Mouse (Mus musculus): ENCODE data around the gene 2310009B15Rik.

Gene 2310009B15Rik

DNA sequence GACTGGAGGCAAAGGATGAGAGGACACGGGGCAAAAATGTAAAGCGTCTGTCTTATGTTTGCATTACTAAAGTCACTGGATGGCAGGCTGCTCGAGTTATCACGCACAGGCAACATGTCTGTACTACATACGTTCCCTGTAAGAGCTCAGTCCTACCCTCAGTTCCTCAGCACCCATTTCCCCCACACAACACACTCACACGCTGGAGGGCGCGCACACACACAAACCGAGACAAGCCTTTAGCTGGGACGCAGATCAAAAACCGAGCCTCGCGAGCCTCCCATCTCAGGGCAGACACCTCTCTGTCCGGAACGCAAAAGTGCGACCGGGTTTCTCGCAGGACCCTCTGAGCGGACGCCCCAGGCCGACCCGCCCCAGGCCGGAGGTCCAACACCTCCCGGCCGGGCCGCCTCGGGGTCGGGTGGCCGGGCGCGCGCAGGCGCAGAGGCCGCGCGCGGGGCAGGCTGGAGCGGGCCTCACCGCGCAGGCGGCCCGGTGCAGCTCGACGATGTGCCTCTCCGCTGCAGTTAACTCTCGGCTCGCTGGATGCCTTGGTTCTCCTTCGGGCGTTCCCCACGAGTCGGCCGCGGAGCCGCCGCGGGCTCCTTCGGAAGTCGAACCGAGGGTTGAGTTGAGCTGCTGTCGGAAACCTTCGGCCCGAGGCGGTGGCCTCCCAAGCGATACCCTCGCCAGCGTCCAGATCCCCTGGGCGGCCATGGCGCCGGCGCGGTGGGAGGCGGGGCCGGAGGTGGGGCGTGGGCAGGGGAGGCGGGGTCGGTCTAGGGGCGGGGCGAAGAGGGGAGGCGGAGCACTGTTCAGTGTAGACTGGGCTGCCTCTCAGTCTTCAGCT, at the start of gene 2310009B15Rik:
Gene 2310009B15Rik (minus strand): TSS at position 752 of the 850 bp plus-strand sequence.
- peak; percentile 65 to 68 for DNase-seq (ENCODE audit: low spot score in 2 of 2)

DNA sequence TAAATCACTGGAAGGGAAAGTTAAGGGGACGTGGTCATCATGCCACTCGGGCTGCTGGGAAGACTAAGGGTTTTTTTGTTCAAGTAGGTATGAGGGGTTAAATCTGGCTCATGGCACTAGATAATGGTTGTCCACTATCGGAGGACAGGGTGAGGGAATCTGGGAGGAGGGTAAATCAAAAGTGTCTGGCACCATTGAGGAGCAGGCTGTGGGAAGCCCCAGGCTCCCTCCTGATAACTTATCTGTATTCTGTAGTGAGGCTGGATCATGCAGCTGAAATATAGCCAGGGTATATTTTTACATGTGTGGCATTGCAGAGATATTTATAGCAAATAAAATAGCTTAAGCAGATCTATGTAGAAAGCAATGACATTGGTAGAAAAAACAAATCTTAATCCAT, 49.6 kb upstream of the 2310009B15Rik start:
- no peak for DNase-seq (ENCODE audit: low spot score in 2 of 2)

DNA sequence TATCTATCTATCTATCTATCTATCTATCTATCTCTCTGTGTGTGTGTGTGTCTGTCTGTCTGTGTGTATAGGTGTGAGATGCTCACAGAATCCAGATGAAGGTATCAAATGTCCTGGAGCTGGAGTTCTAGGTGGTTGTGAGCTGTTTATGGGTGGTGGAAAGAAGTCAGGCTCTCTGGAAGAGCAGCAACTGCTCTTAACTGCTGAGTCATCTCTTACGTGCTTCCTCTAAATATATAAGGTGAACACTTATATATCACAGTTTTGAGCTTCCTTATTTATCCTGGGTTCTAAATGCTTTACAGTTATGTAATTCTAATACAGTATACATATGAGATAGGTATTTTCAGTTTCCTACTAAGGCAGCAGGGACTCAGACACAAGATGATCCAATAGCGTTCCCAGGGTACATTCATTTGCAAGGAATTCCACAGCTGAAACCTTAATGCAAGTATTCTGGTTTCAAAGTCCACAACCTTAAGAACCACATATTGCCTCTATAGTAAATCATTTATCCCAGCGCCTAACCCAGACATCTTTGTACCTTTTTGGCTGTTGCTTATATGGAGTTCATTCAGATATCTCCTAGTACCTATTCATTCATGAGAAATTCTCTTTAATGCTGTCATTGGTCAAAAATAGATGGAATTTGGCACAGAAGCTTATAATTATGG, 48.6 kb upstream of the 2310009B15Rik start:
- no peak for DNase-seq (ENCODE audit: low spot score in 2 of 2)

DNA sequence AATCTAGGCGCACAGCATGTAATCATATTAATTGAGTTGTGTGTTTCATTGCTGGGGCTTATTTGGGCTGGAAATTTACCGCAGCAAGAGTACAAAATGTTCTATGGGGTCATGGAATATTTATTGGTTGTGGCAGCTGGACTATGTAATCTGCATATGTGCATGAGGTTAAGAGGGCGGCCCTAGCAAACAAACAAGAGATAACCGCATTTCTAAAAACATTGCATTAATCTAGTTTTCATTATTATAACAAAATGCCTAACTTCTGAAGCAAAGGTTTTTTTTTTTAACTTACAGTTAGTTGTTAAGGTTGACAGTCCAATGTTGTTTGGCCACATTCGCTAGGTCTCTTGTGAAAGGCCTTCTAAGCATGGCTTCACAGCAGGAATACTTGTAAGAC, 47.2 kb upstream of the 2310009B15Rik start:
- no peak for DNase-seq (ENCODE audit: low spot score in 2 of 2)

DNA sequence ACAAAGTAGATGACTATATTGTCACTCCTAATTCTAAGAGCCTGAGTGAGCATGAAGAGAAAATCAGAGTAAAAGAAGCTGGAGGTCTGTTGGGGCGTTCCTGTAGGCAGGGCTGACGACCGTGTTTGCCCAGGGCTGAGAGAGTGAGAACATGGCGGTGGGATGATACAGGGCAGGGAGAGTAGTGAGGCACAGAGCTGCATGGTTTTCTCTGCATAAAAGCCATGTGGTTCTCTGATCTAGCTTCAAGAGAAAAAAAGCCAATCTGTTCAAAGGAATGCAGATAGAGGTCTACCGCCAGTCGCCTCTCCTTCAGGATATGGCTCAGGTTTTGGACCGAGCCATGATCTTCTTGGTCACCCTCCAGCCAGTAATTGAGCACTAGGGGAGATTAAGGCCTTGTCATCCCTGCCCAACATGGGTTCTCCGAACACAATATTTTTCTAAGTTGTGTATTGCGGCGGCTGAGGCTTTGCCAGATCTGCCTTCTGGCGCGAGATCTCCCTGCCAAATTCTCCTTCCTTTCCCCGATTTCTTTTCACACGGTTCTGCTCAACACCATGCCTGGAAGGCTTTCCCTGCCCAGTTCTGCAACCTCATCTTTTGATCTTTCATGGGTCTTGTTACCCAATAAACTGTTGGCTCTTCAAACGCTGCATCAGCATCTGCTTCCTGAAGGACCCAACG, 44.9 kb upstream of the 2310009B15Rik start:
- no peak for DNase-seq (ENCODE audit: low spot score in 2 of 2)

DNA sequence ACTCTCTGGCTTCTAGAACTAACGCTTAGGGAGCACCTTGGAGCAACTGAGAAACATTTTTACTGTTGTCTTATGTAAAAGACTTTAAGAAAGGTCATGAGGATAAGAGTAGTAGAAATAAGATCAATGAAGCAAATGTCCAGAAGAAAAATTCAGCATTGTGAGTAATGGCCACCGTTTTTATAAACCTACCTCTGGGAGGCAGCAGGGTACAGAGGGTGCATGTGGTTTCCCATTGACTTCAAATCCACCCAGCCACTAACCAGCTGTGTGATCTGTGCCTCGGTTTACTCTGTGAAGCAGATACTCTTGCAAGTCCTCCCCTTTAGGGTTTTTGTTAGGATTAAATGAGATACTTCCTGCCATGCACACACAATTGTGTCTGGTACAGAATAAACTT, 39.4 kb upstream of the 2310009B15Rik start:
- DNase-seq (ENCODE audit: low spot score in 2 of 2): no peak

DNA sequence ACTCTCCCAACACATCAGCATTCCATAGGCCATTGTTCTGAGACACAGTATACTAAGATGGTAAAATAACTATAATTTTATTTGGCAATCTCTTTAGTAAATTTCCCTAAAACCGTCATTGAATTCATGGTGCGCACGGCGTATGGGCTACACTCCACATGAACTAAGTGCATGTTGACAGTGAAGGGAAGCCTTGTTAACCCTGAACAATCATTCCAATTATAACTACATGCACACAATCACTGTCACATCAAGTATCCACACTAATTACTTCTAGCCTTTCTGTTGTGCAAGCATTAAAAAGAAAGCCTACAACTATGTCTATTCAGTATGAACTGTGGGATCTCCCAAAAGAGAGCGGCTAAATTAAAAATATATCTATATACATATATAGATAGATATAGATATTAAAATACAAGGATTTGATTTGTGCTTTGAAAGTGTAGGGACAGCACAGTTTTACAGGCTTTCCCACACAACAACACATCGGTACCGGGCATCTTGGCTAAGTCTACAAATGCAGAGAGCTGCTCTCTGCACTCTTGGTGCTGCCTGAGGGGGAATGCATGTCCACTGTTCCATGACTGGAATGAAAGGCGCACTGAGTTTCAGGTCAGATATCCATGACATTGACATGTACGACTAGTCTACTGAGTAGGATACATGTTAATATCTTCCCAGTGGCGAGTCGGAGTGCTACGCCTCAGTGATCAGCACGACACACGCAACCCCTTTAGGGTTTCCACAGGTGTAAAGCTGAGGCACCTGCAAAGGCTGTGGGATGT, 21.0 kb upstream of the 2310009B15Rik start:
- DNase-seq (ENCODE audit: low spot score in 2 of 2): no peak

DNA sequence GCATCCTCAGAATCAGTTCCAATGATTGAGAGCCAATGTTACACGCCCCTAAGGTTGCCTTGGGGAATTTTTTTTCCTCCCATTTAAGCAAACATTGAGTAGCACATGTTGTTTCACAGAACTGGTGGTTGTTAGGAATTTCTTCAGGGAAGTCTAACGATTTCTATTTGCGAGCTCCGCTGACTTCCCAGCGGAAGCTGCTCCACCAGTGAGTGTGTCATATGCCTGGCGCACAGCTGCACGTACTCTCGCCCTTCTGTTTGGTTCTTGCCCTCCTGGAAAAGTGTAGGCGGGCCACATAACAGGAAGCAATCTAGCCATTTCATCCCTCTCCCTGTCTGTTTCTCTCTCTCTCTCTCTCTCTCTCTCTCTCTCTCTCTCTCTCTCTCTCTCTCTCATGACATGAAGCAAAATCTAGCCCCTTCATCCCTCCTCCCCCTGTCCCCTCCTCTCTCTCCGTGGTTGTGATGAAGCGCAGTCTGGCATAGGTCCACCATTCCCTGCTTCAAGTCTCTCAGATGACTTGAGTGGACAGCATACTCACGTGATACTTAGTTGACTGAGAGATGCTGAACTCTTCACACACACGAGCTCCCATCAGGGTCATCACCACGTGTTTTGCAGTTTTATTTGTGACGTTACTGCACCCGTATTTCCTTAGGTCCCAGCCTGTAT, 19.9 kb upstream of the 2310009B15Rik start:
- DNase-seq (ENCODE audit: low spot score in 2 of 2): no peak

DNA sequence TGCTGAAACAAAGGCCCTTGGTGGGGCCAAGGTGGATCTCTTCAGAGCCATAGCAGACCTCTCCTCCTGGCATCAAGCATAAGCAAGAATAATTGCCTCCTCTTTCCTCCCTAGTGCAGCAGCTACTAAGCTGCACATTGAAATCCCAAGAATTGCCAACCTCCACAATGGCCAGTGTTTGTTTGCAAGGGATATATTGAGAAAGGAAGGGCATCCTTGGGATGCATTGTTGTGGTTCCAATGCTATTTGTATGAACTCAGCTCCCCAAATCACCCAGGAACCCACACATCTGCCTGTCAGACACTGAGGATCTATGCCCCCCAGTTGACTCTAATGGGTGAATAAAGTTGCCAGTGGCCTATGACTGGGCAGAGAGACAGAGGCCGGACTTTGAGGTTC, 5.8 kb downstream of the 2310009B15Rik start:
- no peak for DNase-seq (ENCODE audit: low spot score in 2 of 2)

DNA sequence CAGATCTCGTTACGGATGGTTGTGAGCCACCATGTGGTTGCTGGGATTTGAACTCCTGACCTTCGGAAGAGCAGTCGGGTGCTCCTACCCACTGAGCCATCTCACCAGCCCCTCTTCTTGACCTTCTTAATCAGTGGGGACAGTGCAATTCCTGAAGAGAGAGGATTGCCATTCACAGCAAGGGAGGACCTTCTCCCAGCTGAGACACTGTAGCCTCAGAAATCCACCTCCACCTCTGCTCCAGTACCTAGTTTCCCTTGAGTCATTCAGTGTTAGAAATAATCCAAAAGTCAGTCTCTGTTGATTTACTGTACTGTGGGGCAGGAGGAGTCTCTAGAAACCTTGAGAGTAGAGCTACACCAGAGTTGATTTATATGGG, 6.5 kb downstream of the 2310009B15Rik start:
- DNase-seq (ENCODE audit: low spot score in 2 of 2): no peak

DNA sequence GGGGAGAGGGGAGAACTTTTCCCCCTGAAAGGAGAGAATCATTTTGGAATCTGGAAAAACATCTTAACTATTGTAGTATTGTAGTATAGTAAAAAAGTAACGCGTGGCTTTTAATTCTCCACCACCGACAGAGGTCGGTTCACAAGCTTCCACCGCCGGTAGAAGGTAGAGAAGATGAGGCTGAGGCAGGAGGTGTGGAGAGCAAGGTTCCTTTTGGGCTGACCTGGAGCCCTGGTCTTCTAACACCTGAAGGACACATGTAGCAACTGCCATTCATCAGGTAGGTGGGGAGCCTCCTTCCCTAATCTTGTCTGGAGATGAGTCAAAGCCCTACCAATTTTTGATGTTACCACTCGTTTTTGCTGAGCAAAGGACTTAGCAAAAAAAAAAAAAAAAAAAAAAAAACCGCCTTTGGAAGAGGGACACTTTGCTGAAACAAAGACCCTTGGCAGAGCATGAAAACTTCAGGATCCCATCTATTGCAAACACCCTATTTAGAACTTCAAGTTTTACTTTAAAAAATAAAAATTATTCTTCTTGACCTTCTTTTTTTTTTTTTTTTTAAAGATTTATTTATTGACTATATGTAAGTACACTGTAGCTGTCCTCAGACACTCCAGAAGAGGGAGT, 7.0 kb downstream of the 2310009B15Rik start:
- DNase-seq (ENCODE audit: low spot score in 2 of 2): no peak

DNA sequence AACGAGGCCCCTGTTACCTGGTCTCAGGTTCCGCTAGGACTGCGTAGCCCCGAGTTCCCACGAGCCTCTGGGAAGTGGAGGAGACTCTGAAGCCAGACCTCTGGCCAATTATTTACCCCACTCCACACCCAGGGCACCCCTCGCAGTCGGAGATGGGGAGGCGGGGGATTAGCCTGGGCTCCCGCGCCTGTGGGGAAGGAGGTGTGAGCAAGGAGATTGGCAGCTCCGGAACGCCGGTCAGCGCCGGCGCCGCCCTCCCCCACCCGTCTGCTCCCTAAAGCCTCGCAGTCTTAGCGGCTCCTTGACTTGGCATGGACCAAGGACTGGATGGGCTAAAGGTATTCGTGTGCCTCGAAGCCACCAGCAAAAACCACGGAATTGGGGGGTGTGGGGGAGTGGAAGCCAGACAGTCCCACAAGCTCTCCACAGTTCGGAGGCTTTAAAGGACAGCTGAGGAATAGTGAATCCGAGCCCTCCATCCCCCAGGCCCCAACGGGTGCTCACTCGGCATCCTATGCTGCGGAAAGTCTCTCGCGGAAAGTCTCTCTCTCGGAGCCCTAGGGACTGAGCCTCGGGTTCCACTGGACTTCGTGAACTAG, 8.0 kb downstream of the 2310009B15Rik start, which contains the start of gene Lhx9:
Gene Lhx9 (minus strand): TSS at position 67 of the 599 bp plus-strand sequence.
- DNase-seq (ENCODE audit: low spot score in 2 of 2): no peak

DNA sequence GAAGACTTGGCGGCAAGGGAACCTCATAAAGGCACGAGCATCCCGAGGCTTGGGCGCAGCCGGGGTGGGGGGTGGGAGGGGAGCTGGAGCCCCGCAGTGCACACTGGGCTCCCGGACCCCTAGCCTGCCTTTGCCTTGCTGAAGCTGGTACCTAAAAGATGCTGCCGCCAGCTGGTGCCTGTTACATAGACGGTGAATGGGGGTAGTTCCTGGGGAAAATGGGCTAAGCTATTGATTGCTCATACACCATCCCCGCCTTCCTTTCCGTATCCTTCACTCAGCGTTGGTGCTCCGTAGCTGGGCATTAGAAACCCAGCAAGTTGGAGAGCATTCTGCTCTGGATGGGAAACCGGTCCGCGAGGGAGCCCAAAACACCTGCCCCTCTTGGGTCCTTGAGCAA, 8.6 kb downstream of the 2310009B15Rik start:
- DNase-seq (ENCODE audit: low spot score in 2 of 2): no peak

DNA sequence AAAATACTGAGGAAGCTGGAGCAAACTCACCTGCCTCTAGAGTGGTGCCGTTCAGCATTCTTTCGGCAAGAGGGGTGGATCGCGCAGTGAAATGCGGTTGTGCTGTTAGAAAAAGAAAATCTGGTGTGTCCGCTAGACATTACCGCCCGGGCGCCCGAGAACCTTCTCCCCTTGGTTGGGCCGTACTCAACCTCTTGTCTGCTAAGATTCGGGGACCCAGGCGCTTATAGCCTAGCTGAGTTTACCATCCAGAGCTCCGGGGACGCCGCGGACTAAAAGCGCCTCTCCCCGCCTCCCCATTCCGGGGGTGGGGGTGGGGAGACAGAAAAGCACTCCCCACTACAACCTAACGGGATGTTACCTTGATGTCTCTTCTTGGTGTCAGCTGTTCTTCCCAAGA, 9.5 kb downstream of the 2310009B15Rik start:
- no peak for DNase-seq (ENCODE audit: low spot score in 2 of 2)

DNA sequence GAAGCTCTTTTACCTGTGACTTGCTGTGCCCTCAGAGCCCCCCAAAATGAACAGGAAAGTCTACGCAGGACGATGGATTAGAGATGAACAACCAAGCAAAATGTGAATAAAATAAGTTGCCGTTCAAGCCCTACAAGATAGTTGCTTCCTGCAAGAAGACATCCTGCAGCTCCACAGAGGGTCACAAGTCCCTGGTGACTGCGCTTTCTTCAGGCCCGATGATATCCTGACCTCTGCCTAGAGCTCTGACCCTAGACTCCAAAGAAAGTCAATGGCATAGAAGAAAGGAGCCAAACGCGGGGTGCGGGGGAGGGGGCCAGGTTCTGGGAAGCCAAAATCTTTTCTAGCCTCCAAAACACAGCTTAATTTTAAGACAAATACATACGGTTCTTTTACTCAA, 10.1 kb downstream of the 2310009B15Rik start:
- no peak for DNase-seq (ENCODE audit: low spot score in 2 of 2)

DNA sequence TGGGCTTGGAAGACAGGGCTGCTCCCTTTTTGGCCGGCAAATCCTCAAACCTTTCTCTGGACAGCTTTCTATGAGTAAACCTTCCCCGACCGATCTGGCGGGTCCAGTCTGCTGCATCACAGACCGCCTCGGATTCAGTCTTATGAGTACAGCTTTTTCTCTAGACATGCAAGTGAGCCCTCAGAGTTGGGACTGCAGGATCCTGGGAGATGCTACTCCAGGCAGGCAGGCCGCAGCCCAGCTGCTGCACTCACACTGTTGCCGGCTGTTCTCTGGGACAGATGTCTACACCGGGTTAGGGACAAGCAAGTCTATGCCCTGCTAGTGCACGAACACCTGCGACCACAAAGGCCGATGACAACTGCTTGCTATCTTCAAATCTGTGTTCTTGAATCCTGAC, 10.5 kb downstream of the 2310009B15Rik start:
- no peak for DNase-seq (ENCODE audit: low spot score in 2 of 2)

DNA sequence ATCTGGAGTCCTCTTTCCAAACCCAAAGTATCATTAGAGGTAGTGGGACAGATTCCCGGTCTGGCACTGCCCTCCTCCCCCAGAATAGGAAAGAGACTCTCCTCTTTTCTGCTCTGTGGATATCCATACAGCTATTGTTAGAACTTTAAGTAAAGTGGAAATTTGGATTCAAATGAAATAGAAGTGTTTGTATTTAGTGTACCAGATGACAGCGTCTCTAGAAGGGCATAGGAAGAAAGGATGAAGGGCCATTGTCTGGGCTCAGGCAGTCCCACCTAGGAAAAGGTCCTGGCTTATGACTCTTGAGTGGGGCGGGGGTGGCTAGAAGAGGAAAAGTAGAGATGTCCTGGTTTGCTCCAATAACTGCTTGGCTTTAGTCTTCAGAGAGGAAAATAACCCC, 11.2 kb downstream of the 2310009B15Rik start:
- DNase-seq (ENCODE audit: low spot score in 2 of 2): no peak

DNA sequence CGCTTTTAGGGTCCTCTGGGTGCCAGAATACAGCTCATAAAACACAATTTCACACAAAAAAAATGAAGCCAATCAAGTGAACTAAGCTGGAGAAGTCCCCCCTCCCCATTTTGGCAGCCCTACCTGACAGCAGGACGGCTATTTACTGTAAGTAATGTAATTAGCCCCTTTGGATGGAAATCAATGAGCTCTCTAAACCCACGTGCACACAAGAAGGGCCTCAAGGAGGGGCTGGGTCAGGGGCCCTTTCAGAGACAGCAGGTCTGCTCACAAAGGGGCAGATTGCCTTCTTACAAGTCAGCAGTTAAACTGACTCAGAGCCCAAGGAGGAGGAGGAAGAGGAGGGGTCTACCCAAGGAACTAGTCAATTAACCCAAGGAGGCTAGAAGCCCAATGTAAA, 12.5 kb downstream of the 2310009B15Rik start:
- no peak for DNase-seq (ENCODE audit: low spot score in 2 of 2)

DNA sequence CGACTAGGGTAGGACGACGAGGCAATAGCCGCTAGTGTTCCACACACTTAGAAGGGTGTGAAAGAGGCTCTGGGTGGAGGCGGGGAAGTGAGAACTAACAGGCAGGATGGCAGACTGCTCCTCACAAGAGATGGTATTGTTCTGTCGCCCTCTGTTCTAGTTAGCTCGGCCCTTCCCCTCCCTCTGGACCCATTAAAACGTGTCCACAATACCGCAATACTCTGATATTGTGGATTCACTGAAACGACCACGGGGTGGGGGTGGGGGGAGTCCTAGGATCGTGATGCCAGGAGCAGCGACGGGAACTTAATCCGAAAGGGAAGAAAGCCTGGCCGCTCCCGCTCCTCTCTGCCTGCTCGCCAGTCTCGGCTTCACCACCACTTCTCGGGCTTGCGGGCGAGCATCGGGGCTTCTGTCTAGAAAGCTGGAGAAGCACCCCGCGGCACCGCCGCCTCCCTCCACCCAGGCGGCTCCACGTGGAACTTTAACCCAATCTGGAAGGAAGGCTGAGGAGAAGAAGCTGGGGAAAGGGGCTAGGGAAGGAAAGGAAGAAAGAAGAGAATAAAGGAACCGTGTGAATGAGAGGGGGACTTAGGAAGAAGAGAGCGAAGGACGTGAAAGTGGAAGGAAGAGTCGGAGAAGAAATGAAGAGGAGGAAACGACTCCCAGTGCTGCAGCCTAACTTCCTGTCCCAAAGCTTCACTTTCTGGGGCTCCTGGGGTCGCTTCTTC, 13.1 kb downstream of the 2310009B15Rik start:
- no peak for DNase-seq (ENCODE audit: low spot score in 2 of 2)

DNA sequence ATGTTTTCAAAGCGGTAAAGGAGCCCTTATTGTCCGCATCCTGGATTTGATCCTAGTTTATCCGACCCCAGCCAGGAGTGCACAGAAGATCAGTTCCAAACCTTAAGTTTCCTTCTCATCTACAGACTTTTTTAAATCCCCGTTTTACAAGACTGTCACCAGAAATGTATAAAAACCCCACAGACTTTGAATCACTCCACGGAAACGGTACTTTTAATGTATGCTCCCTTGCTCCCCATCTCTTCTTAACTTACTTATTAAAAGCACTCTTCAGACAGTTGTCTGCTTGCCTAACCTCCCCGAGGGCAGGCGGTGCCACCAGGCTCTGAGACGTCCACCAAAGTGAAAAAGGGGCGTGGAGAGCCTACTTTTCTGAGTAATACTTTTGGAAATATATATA, 13.9 kb downstream of the 2310009B15Rik start:
- no peak for DNase-seq (ENCODE audit: low spot score in 2 of 2)
